Mouse (Mus musculus): ENCODE measurements around the gene Zfp143.

- TF ChIP-seq GATA1 (IDR thresholded peaks at IDR 0.05; ENCODE audit: low read length) (no peak), TAL1 (IDR thresholded peaks at IDR 0.05; ENCODE audit: low read length) (no peak)
Measured at GRCm38 (mm10) chr7:110083386-110084165, 22.6 kb downstream of the Zfp143 start.
